Mouse (Mus musculus): ENCODE measurements at regions not wholly inside any gene's neighbourhood (a gene's known extent, or its start where the extent isn't known, plus 50 kb on each side); places are given as distances from the start of the nearest gene placed in this dataset.

DNA sequence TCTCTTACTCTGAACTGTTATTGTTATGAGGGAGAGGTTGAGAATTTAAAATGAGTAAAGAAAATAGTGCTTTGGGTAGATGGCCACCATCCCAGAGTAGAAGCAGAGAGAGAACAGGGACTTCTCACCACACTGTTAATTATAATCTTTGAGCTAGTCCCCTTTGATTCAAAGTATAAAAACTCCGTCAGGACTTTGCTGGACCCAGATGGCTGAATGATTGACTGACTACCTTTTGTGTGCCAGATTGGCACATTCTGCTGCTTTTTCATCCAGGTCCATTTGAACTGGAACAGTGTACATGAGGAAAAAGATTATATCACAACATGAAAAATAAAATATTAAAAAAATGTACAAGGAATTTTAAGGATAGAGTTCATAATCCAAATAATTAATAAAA is 449.8 kb downstream of the Slitrk1 start:
- H3K36me3 ChIP-seq (ENCODE audit: control insufficient read depth, insufficient read depth, low read length): no peaks in the 10 kb centered on the region
- ATAC-seq (ENCODE audit: low FRiP score) (no peak), DNase-seq (ENCODE audit: low spot score, missing footprints) (no peak)
- H3K27ac ChIP-seq (ENCODE audit: low read depth, low read length): no peak overlapping the region
- H3K4me2 ChIP-seq: no peak overlapping the region
- H3K4me1 ChIP-seq (ENCODE audit: control insufficient read depth, insufficient read depth, low read length): no peaks in the 10 kb centered on the region
- H3K4me3 ChIP-seq (ENCODE audit: low read depth, low read length): no peak overlapping the region
- H3K9me3 ChIP-seq (ENCODE audit: control insufficient read depth, low read length): no peaks in the 10 kb centered on the region
- no peaks in the 10 kb centered on the region for H3K27me3 ChIP-seq (ENCODE audit: control insufficient read depth, insufficient read depth, low read length)
- no peak overlapping the region for H3K9ac ChIP-seq (ENCODE audit: low read length)
- WGBS: 86% methylated on average over 1 of the region's 1 CpGs

DNA sequence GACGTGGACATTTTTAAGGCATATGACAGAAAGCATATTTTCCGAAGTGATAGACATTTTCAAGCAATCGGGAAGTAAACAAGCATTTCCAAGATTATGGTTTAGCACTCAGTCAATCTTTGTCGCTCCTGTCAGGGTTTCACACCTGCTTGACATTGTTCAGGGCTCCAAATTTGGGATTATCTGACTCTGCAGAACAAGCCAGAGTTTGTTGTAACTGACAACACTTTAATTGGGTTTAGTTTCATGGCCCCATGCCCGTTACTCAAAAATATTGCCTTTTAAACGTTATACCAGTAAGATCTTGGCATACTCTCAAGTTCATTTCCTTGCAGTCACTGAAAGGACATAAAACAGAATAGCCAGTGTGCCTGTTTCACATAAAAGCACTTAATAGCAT is 454.6 kb downstream of the Slitrk1 start:
- 78% methylated on average over 6 of the region's 6 CpGs for WGBS
- no peak overlapping the region for H3K9ac ChIP-seq (ENCODE audit: low read length)
- H3K4me2 ChIP-seq: no peak overlapping the region
- H3K36me3 ChIP-seq (ENCODE audit: control insufficient read depth, insufficient read depth, low read length): no peaks in the 10 kb centered on the region
- H3K4me1 ChIP-seq (ENCODE audit: control insufficient read depth, insufficient read depth, low read length): no peaks in the 10 kb centered on the region
- no peak overlapping the region for H3K27ac ChIP-seq (ENCODE audit: low read depth, low read length)
- ATAC-seq (ENCODE audit: low FRiP score) (no peak), DNase-seq (ENCODE audit: low spot score, missing footprints) (no peak)
- H3K4me3 ChIP-seq (ENCODE audit: low read depth, low read length): no peak overlapping the region
- no peaks in the 10 kb centered on the region for H3K27me3 ChIP-seq (ENCODE audit: control insufficient read depth, insufficient read depth, low read length)
- no peaks in the 10 kb centered on the region for H3K9me3 ChIP-seq (ENCODE audit: control insufficient read depth, low read length)

DNA sequence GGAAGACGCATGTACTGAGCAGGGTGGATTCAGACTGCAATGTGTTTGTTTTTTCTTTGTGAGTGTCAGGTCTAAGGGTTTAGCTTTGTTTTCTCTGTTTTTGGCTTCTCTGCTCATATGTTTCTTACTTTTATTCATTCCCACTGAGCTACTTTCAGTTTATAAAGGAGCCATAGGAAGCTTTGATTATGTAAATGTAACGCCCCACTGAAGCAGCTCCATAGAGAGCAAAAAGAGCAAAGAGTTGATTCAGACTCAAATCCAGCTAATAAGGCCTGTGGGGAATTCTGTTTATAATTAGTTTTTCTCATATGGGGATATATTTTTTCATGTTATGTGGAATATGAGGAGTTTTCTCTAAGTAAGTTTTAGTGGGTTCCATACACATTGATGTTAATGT is 476.9 kb downstream of the Slitrk1 start:
- Histone ChIP-seq H3K27ac (ENCODE audit: low read depth, low read length) (no peak overlapping the region), H3K4me3 (ENCODE audit: low read depth, low read length) (no peak overlapping the region), H3K9ac (ENCODE audit: low read length) (no peak overlapping the region), H3K36me3 (ENCODE audit: control insufficient read depth, insufficient read depth, low read length) (no peaks in the 10 kb centered on the region), H3K4me2 (no peak overlapping the region), H3K27me3 (ENCODE audit: control insufficient read depth, insufficient read depth, low read length) (no peaks in the 10 kb centered on the region), H3K4me1 (ENCODE audit: control insufficient read depth, insufficient read depth, low read length) (no peaks in the 10 kb centered on the region), H3K9me3 (ENCODE audit: control insufficient read depth, low read length) (no peaks in the 10 kb centered on the region)
- ATAC-seq (ENCODE audit: low FRiP score): 0 out of 2 replicates have a peak, but pooled peaks have one; percentile 39
- DNase-seq (ENCODE audit: low spot score, missing footprints): no peak
- WGBS: 25% methylated on average over 2 of the region's 2 CpGs

DNA sequence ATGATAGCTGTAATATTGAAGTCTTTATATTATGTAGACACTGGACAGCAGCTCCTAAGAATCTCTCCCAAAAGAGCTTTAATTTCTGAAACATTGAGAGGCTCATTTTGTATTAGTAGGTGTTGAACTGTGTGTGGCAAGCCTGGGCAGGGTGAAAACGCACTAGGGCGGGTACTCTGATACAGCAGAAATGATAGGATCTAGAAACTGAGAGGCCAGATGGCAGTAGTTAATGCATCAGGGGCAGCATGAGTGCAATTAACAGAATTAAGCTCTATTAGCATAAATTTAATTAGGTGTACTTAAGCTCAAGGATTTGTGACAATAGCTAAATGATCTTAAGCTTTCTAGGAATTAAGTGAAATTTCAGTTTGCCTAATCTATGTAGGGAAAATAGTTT is 508.8 kb downstream of the Slitrk1 start:
- H3K27me3 ChIP-seq (ENCODE audit: control insufficient read depth, insufficient read depth, low read length): no peaks in the 10 kb centered on the region
- H3K27ac ChIP-seq (ENCODE audit: low read depth, low read length): no peak overlapping the region
- H3K36me3 ChIP-seq (ENCODE audit: control insufficient read depth, insufficient read depth, low read length): no peaks in the 10 kb centered on the region
- no peak overlapping the region for H3K9ac ChIP-seq (ENCODE audit: low read length)
- H3K4me2 ChIP-seq: no peak overlapping the region
- DNase-seq (ENCODE audit: low spot score, missing footprints) (no peak), ATAC-seq (ENCODE audit: low FRiP score) (peak; percentile 69; the same call in 1 of the 2 replicates)
- WGBS: 61% methylated on average over 2 of the region's 2 CpGs
- H3K4me1 ChIP-seq (ENCODE audit: control insufficient read depth, insufficient read depth, low read length): no peaks in the 10 kb centered on the region
- H3K9me3 ChIP-seq (ENCODE audit: control insufficient read depth, low read length): no peaks in the 10 kb centered on the region
- no peak overlapping the region for H3K4me3 ChIP-seq (ENCODE audit: low read depth, low read length)

DNA sequence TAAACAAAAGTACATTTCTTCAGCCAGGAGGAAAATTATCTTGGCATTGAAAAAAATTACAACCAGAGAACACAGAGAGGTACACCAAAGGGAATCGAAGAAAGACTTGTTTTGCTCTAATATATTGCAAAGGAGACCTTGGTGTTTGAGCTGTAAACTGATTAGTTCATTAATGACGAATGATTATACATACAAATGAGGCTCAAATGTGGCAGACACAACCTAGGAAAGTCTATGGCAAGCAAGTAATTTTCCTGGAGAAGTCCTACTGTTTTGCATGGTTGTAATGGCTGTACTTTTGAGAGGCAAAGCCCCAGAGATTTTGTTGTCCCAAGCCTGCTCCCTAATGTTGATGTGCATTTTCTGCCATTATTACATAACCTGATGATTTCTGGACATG is 510.5 kb downstream of the Slitrk1 start:
- Histone ChIP-seq H3K27me3 (ENCODE audit: control insufficient read depth, insufficient read depth, low read length) (no peaks in the 10 kb centered on the region), H3K36me3 (ENCODE audit: control insufficient read depth, insufficient read depth, low read length) (no peaks in the 10 kb centered on the region), H3K27ac (ENCODE audit: low read depth, low read length) (no peak overlapping the region), H3K4me3 (ENCODE audit: low read depth, low read length) (no peak overlapping the region), H3K4me2 (no peak overlapping the region), H3K9ac (ENCODE audit: low read length) (no peak overlapping the region), H3K9me3 (ENCODE audit: control insufficient read depth, low read length) (no peaks in the 10 kb centered on the region), H3K4me1 (ENCODE audit: control insufficient read depth, insufficient read depth, low read length) (no peaks in the 10 kb centered on the region)
- ATAC-seq (ENCODE audit: low FRiP score): no peak
- WGBS: 75% methylated on average over 2 of the region's 2 CpGs
- no peak for DNase-seq (ENCODE audit: low spot score, missing footprints)

Measured in midbrain, embryonic 11.5 days (tissue).